Mouse (Mus musculus) cerebellum, postnatal 4 days (tissue): ENCODE data around the gene Itga7.

ENCODE experiments used
- DNase-seq, 2 experiments: peaks; one replicate each; pipeline ENCODE4 v3.0.0; 2022; ENCODE audit warnings: low spot score in 2 of 2, mixed read lengths in 1 of 2

Itga7 gene

DNA sequence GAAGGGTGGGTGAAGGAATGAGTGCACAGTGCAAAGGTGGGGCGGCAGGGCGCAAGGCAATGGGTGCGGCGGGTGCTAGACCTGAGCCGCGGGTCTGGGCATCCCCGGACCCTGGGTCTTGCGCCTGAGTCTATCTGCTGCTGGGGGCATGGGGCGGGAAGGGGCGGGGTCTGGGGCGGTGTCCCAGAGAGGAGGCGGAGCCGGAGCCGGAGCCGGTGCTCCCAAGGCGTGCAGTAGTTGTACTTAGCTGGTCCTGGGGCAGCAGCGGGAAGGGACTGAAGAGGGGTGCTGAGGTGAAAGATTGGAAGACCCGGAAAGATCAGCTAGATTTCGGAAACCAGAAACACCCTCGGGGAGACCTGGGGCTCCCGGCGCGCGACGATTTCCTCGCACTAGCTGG, at the start of gene Itga7:
TSS of gene Itga7 (plus strand) at position 245 of the 400 bp plus-strand sequence.
- peak in 1 of 2 experiments; percentile 46 for DNase-seq

DNA sequence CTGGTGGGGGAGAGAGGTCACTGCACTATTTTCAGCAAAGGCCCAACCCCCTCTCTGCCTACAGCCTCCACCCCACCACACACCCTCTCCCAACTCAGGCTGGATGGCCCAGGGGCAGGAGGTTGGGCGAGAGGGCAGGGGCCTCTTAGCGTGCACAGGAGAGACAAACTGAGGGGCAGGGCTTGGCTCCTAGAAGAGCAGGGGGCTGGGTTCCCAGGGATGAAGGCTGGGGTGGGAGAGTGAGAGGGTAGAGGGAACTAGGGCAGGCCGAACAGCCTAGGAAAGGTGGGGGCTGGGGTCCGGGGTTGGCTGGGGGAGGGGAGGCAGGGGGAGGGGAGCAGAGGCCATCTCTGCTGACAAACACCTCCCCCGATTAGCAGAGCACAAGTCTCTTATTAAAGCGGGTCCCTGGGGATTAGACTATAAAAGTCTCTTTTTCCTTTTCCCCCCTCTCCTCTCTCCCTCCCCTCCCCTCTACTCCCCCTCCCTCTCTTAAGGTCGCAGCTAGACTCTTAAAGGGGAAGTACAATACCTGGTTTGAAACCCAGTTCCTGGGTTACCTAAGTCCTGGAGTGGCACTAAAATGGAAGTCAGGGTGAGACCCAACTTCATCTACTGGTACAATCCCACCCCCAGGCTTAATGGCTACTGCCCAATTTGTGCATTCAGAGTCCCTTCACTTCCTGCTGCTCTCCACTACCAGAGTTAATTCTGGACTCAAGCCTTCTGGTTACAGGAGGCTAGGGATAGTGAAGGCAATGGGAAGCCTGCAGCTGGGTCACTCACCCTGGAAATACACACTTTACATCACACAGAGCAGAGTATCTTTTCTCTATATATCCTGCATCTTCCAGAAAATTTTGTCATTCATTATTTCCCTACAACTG, 44.4 kb upstream of the Itga7 start:
- DNase-seq, result no peak

DNA sequence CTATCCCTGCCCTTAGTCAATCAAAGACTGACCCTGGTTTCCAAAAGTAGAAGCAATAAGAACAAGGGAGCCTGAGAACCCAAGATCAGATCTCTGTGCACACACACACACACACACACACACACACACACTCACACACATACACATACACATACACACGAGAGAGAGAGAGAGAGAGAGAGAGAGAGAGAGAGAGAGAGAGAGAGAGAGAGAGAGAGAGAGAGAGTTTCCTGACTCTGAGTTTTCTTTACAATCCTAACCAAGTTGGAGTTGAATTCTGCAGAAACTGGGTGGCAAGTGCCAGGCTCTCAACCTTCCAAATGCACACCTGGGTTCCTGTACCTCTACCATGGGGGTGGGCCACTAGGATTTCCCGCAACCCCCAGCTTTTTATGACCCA, 43.8 kb upstream of the Itga7 start:
- no peak for DNase-seq

DNA sequence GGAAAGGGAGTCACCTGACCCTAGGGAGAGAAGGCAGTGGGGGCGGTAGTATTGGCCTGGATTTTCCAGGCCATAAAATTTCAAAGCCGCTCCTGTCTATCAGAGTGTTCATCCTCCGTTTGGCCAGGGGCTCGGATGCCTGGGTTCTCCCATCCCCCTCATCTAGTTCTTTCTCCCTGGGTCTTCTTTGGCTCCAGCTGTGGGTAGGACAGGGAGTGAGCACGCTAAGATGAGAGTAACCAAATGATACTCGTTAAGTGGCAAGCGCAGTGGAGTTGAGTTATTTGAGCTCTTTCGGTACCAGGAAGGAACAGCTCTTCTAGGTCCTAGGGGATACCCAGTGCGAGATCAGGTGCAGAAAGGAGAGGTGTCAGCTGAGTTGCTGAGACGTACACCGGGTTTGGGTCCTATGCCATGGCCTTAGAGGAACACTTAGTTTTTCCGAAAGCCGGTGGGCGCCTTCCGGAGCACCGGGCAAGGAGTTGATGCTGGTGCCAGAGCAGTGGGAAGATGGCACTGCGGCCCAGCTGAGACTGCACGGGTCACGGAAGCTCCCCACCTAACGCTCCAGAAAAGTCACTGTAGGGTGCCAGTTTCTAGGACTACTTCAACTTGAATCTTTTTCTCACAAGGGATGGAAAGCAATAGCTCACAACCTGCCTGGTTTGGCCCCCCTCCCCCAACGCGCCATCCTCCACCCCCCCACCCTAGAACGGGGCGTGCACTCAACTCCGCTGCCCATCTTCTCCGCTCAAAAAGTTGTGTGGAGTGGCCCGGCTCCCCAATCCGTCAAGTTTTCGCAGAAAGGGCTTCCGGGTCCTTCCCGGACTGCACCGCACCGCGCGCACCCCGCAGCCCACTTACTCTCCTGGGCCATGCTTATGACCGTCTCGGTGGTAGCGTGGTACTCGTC, 43.0 kb upstream of the Itga7 start:
- no peak for DNase-seq

DNA sequence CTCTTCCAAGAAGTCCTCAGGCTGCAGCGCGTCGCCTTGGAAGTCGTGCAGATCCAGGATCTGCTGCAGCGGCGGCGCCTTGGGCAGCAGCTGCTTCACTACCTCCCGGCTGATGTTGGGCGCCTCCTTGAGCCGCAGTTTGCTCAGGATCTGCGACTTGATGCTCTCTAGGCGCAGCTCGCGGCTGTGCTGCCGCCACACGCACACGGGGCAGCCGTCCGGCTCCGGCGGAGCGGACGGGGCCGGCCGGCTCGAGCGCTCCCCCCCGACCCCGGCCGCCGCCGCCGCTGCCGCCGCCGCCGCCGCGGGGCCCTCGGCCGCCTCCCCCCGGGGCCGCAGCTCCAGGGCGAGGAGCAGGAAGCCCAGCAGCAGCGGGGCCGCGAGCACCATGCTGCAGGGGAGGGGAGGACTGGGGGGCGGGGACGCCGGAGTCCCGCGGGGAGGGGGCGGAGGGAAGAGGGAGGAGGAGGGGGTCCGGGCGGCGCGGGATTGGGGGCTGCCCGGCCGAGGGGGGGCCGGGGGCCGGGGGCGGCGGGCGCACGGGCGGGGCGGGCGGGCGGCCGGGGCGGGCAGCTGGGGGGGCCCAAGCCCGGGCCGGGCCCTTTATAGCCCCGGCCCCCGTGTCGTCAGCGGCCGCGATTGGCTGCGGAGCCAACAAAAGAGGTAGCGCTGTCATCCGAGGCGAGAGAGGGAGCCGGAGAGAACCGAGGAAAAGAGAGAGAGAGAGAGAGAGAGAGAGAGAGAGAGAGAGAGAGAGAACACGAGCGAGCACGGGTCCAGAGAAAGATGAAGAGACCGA, 42.1 kb upstream of the Itga7 start, which contains the start of gene Gdf11:
TSS of gene Gdf11 (minus strand) at position 423 of the 799 bp plus-strand sequence.
- peak in 1 of 2 experiments; percentile 69 for DNase-seq

DNA sequence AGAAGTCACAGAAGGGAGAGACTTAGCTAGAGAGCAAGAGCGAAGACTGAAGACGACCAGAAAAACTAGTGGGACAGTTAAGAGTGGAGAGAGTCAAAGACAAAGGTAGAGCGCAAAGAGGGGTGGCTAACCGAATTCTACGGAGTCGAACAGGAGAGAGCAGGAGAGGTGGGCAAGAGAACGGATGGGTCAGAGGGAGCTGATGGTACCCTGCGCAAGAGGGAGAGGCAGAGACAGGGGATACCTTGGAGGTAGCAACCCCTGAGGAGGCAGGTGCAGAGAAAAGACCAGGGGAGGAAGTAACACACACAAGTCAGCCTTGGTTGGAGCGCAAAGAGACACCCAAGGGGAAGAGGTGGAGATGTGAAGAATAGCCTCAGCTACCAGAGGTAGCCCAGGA, 41.4 kb upstream of the Itga7 start:
- no peak for DNase-seq

DNA sequence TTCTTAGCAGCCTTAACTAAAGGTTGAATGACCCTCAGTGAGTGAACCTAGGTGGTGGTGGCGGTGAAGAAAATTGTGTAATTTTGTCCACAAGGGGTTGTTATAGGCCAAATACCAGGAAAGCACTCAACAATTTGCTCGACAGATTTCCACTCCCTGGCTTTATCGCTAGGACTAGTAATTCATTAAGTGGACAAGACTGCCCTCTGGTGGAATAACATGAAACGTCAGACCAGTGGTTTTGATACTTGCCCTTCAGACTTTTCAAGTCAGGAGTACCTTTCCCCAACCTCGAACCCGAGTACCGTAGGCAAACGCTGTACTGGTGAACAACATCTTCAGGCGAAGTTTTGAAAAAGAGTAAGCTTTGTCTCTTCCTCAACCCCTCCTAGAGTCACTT, 38.2 kb upstream of the Itga7 start:
- DNase-seq, result peak; percentile 46 to 81

DNA sequence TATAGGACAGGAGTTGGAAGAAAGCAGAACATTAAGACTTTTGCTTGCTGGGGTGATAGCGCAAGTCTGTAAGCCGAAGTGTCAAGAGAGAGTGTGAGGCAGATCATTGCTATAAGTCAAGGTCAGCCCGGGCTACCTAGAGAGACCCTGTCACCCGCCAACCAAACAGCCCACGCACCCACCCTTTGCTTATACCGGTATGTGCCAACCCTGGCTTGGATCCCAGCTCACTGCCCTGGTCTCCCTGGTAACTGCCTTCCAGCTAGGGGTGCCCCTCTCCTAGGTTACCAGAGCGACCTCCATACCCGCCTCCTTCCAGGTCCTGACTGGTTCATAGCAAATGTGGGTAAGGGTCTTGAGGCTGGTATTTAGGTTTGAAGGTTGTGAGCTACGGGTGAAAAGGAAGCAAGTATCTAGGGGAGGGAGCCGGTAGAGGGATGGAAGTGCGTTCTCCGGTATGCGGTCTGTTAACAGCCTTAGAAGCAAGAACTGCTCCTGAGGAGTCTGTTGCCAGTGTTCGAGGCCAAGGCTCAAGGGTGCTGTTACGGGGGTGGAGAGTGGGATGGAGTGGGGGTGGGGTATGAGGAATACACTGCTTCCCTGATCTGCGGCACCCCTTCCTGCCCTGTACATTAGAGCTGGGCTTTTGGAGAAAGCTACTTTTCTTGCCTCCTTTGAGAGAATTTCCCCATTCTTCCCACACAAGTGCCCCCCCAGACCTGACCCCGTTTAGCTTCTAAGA, 37.5 kb upstream of the Itga7 start:
- DNase-seq, result peak in 1 of 2 experiments; percentile 73

DNA sequence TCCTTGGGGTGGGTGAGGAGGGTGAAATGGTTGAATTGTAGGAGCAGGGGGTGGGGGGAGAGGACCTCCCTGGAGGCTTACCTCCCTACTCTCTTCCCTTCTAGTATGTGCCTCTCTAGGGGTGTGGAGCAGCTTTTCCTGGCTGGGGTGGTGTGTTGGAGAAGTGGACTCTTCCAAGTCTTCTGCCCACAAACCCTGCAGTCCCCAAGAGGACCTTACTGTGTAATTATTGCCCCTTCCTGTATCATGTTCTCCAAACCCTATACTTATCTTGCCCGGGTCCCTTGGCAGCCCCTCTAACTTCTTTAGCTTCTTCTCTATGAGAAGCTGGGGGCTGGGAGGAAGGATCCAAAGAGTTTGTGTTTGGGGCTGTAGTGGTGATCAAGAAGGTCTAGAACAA, 36.8 kb upstream of the Itga7 start:
- no peak for DNase-seq

DNA sequence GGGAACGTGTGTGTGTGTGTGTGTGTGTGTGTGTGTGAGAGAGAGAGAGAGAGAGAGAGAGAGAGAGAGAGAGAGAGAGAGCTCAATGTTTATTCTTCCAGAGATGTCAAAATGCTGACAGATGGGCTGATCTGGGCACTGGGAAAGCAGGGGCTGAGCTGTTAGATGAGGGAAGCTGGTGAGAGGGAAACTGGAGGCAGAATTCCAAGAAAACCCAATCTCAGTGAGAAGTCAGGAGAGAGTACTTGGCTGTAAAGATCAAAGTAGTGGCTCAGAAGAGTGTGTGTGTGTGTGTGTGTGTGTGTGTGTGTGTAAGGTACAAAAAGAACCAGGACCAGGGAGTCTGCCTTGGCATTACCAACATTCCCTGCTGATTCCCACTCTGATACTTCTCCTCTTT, 36.1 kb upstream of the Itga7 start:
- no peak for DNase-seq

DNA sequence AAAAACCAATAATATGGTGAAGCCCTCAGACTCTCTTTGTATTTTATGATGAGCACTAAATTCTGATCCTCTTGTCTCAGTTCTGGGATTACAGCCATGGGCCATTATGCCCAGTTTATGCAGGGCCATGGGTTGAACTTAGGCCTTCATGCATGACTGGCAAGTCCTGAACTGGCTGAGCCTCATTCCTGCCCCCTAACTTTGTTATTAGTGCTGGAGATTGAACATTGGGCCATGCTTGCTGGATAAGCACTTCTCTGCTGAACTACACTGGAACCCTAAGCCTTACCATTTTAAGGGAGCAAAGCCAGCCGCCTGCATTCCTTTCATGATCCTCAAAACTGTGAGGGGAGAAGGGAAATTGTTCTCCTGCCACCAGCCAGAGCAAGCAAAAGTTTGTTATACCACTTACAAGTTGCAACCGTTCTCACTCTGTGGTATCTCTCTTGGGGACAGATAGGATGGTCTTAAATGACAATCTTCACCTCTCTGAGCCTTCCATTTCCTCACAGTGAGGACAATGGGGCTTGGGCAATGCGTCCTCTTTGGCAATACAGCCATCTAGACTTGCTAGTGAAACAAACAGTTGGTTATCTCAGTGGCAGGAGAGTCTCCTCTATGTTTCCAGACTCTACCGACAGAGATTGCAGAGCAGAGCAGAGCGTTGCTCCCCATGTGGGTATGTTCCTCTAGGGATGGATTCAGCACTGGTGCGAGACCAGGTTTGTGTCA, 33.7 kb upstream of the Itga7 start:
- no peak for DNase-seq

DNA sequence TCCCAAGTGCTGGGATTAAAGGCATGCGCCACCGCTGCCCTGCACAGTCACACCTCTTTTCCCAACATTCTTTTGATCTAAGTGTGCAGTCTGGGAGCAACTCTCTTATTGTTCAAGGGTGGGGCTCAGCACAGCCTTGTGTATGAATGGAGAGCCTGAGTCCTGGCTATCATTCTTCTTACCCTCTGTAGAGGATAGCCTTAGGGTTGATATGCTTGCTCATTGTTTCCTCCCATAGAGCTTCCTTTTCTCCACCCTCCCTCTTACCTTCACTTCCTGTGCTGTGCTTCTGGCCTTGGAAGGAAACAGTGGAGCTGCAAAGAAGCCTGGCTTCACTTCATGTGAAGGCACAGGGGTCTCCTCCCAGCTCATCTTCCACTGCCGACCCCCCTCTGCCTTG, 32.9 kb upstream of the Itga7 start, which contains the start of gene Cd63:
TSS of gene Cd63 (plus strand) at position 292 of the 400 bp plus-strand sequence.
- DNase-seq, result no peak

DNA sequence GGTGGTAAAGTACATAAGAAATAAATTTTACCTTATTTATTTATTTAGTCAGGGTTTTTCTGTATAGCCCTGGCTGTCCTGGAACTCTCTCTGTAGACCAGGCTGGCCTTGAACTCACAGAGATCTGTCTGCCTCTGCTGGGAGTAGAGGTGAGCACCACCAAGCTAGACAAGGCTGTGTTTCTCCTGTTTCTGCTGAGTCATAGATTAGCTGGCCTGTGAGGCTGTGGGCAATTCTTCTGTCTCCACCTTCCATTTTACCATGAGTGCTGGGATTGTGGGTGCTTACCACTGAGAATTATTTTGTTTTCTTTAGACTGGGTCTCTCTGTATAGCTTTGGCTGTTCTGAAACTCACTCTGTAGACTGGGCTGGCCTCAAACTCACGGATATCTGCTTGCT, 32.2 kb upstream of the Itga7 start:
- no peak for DNase-seq

DNA sequence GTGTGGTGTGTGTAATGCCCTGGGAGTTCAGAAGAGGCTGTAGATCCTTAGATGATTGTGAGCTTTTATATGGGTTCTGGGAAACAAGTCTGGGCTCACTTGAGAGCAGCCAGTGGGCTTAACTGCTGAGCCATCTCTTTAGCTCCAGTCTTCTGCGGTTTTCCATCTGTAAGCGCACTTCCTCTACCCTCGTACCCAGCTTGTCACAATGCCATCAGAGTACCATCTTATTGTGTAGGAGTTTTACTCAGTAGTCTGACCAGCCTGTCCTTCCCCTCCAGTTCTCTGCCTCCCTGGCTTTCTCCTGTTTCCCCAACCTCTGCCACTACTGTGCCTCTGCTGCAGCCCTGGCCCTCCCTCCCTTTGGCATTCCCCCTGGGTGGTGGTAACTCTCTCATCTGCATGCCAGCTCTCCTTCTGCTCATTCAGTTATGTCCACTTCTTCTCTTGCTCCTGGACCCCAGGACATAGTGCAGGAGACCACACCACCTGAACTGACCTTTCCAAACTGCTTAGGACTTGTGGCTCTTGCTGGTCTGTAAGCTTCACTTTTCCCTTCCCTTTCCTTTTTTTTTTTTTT, 31.1 kb upstream of the Itga7 start:
- DNase-seq, result no peak

DNA sequence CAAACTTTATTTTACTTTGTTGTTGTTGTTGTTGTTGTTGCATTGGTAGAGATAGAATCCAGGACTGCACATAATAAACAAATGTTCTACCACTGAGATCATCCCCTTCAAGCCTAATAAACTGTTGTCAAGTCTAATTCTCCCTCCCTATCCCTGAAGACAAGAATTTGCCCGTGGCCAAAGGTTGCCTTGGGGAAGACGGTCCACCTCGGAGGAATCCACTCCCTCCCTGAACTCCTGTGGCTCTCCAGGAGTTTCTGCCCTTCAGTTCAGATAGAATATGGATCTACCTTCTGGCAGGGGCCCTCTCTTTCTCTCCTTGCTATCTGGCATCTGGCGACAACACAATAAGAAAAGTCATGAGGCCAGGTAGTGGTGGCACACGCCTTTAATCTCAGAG, 28.8 kb upstream of the Itga7 start:
- DNase-seq, result no peak

DNA sequence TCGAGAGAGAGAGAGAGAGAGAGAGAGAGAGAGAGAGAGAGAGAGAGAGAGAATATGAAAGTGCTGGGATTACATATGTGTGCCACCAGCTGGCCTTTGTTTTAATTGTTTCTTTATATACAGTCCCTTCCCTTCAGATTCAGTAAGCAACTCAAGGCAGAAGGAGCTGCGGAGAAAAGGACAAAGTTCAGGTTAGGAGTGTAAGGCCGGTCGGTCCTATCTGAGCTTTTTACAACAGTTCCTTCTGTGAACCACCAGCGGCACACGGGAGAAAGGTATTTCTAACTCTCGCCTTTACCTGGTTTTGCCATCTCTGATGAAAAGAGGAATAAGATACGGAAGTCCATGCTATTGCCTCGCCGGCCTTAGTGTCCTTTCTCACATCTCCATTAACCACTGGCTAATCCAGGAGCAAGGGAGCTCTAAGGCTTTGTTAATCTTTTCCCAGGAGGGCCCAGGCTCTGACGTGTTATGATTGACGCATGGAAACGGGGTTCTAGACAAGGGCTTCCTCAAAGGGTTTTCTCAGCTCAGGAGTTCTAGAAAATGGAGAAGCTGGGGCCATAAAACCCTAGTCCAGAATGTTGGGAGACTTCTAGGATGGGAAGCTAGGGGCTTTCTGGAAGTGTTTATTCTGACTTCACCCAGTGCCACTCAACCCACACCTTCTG, 24.7 kb upstream of the Itga7 start:
- no peak for DNase-seq

DNA sequence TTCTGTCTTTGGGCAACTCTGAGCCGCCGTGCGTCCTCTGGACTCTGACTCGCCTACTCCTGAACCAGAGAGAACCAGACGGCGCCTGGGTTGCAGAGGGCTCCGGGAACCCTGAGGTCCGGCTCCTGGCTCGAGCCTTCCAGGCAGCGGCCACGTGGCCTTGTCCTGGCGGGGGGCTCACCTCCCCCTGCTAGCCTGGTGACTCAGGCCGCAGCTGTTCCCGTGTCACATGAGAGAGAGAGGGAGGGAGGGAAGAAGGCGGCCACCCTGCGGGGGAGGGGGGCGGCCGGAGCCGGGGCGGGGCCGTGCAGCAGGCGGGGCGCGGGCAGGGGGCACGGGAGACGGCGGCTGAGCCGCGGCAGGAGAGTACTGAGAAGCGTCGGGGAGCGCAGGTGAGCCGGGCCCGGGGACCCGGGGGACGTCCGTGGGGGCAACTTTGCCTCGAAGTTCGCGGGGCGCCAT, 24.0 kb upstream of the Itga7 start:
- DNase-seq, result peak; percentile 61 to 77

DNA sequence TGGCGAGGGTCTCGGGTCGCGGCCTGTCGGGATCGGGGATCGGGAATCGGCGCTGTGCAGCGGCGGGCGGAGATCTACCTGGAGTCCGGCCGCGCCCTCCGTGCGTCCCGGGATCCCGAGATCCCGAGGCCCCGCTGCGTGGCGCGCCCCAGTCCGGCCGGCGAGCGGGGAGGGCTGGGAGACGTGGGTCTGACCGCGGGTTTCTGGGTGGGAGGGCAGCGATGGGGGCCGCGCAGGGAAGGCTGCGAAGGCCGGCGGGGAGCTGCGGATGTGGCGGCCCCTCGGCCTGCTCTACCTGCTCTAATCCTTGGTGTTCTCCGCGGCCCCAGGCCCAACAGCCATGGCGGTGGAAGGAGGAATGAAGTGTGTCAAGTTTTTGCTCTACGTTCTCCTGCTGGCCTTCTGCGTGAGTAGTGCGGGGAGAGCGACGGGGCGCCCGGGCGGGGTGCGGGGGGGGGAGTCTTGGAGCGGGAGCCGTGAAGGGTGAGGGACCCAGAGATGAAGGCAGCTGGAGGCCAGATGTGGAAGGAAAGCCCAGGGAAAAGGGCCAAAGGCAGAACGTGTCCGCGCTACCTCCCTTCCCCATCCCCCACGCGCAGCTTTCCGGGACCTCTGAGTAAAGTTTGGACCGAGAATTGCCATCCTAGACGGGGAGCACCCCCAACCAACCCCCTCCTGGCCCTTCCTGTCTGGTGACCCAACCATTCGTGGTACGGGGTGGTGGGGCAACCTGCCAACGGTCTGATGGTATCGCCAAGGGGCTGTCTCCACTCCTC, 23.4 kb upstream of the Itga7 start:
- DNase-seq, result peak; percentile 49 to 74
